Mouse (Mus musculus) spleen, adult 2 months (tissue): ENCODE data around the gene Ablim1.

Experiments
- CTCF ChIP-seq: fragments of 200-500 bp; IDR thresholded peaks from 2 replicates; pipeline ENCODE4 v1.5.1; 2011; ENCODE audit warnings: mild to moderate bottlenecking, inconsistent platforms; ENCODE audit not compliant: insufficient read depth, insufficient read length, insufficient replicate concordance; ENCODE audit errors: extremely low read depth
- POLR2A ChIP-seq: fragments of 200-500 bp; IDR thresholded peaks from 2 replicates; pipeline ENCODE4 v1.6.1; 2011; ENCODE audit warnings: low read depth, low read length, inconsistent platforms

- TF ChIP-seq CTCF (no peak), POLR2A (no peak)
These were observed 312.8 kb downstream of the Ablim1 start for GRCm38 (mm10) chr19:57001926-57002325.
